Mouse (Mus musculus): ENCODE measurements around the gene Gm20458. TPM values are rescaled to one million over a fixed set of nuclear protein-coding genes. Genes with fewer than 3 reads are reported as not detected.

Gene Gm20458
- total RNA-seq, 2 experiments from 2014 or later, result 3.8 to 6.5 TPM

DNA sequence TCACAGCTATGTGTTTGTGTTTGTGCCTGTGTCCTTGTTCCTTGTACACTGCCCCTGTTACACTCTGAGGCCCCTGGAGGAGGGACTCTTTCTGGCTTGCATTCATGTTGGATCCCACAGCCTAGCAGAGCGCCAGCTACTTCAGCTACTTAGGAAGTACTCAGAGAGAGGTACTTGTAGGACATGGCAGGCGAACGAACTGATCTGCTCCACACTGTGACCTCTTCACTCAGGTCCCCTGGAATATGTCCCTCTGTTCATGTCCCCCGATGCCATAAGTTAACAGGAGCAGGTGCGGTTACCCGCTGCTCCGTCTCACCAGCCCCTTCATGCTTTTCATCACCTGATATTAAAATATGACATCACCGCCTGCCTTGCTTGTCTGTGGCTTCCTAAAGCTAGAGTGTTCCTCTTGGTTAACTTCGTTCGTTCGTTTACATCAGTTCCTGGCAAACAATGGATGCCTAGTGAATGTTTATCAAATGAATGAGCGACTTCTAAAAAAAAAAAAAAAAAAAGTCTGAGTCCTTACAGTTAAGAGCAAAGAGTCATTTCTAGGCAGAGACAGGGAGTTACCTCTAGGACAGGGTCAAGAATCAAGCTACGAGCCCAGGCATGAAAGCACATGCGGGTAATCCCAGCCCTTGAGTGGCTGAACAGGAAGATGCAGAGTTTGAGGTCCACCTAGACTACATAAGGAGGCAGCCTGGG is 7.6 kb upstream of the Gm20458 start:
- no peak for DNase-seq (ENCODE audit: low spot score)

DNA sequence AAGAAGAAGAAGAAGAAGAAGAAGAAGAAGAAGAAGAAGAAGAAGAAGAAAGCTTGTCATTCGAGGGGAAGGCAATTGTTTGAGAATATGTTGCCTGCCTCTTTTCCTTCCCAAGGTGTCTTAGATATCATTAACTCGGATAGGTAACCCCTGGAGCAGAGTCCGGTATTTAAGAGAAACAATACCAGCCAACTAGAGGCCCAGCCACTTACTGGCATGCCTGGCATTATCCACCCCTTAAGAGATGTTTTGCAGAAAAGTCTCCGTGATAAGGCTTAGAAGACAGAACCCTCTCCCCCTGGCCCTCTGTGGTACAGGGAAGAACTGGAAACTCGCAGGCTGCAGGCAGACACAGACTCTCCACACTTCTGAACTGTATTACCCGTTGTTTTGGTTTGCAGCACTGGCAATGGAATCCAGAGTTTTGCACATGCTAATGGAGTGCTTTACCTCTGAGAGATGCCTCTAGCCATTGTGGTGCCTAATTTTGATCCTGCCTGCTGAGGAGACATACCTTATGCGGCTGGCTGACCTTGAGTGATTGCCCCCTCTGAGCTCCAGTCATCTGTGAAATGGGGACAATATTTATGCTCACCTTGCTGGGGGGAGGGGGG is 6.8 kb upstream of the Gm20458 start:
- DNase-seq (ENCODE audit: low spot score), result no peak

DNA sequence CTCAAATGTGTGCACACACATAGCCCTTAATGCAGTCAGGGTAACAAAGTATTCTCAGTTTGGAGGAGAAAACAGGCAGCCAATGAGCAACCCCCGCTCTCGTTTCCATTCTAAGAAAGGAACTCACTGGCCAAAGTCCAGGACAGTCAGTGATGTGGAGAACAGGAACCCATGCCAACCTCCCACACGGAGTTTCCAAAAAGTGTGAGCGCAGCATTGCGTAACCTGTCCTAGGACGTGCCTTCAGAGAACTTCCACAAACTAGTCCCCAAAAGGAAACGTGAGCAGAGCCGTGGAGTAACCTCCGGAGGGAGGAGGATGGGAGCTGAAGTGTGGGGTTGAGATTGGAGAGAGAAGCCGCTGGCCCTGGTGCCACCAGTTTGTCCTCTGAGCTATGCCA is 5.9 kb upstream of the Gm20458 start:
- peak; percentile 94 for DNase-seq (ENCODE audit: low spot score)

DNA sequence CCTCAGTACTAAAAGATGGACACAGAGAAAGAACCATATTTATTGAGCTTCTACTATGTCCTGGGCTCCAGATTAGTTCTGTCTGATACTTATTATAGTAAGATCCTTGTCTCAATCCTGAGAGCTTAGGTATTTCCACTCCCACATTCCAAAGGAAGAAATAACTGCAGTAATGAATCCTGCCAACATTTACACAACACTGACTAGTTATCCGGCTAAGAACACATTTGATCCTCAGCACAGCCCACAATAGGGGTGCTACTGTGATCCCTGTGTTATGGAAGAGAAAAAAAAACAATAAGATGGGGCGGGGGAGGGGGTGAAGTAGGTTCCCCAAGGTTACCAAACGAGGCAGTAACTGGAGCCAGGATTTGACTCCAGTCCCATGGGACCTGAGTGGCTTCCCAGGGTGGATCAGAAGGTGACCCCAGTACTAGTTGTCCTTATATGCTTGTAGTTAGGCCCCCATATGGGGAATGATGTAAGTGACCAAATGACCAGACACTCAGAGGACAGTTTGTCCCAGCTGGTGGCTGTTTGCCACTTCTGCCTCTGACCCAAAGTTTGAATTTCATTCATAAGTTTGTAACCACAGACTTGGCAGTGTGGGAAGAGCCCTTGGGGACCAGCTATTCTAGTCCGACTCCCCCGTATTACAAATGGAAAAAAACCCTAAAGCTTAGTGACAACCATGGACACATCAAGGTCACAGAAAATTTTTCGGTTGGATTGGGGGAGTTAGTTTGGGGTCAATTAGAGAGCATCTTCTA is 5.2 kb upstream of the Gm20458 start:
- peak; percentile 88 for DNase-seq (ENCODE audit: low spot score)

DNA sequence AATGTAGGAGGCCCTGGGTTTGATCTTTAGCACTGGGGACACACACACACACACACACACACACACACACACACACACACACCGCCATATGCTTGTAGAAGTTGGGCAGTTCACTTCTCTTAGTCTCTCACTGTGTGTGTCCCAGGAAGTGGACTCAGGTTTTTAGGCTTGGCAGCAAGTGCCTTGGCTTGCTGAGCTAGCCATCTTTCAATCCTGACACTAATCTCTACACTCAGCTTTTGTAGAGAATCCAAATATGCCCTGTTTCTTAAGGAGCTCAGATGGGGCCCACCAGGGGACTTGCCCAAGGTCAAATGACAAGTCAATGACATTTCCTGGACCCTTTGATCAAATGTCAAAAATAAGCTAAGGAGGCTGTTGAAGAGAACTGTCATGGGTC is 4.4 kb upstream of the Gm20458 start:
- DNase-seq (ENCODE audit: low spot score), result no peak

DNA sequence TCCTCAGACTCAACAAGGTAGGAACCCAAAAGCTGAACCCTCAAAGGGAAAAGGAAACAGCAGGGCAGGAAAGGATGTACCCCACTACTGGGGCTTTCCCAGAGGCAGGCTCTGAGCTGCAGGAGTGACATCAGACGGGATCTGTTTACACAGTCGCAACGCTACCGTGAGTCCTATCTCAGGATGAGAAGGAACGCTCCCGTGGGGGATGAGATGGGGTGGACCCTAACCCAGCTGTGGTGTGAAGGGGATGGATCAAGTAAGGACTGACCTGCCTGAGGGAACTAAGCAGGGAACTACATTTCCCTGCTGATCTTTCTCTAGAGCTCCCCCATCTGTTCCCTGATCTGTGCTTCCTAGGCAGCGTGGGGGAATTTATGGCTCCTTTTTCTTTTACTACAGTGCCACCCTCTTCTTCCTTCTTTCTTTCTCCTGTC is 3.9 kb upstream of the Gm20458 start, which contains the start of gene Sys1:
Sys1 (plus strand) TSS at position 101 of the 437 bp plus-strand sequence.
- peak; percentile 43 for DNase-seq (ENCODE audit: low spot score)

DNA sequence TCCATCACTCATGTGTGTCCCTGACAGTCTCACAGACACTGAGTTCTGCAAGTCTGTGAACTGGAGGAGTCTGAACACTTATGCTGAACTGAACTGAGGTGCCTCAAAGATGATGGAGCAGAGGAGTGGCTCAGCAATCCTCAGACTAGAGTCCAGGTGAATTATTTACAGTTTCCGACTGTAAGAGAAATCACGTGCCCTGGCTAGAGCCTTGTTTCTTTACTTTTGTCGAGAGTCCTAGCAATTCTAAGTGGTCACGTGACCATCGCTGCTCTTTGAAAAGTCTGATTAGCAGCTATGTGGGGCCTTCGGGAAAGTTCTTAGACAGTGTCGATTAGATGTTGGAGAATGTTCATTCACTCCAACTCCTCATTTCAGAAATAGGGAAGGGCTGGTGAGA is 2.8 kb upstream of the Gm20458 start:
- DNase-seq (ENCODE audit: low spot score), result no peak

DNA sequence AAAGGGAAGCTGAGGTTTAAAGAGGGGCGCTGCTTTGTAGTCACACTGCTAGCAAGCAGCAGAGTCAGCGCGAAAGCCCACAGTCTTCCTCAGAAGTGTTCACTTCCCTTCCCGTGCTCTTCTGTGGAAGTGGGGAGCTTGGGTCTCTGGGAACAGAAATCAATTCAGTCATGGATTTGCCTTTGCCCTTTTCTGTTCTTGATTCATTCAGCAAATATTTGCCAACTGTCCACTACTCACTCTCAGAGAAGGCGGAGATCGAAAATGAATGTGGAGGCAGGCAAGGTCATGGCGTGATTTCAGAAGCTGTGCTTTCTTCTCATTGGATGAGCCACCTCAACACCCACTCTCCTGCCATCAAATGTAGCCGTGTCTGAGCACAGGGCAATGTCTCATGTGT is 2.2 kb upstream of the Gm20458 start:
- no peak for DNase-seq (ENCODE audit: low spot score)

DNA sequence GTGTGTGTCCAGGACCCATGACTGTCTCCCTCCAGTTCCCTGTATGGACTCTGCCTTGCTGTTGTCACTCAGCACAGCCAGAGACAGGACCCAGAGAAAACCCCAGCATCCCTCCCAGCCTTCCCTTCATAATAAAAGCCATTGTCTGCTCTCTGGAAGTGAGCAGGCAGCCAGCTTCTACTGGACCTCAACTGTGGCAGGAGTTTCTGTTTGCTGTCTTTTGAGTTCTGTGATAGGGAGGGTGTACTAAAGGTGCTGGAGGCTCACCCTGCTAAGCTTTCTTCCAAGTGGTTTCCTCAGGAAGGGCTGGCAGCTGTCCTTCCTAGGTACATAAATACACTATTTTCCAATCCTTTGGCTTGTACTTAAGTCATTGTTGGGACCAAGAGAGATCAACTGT is 4.4 kb downstream of the Gm20458 start:
- no peak for DNase-seq (ENCODE audit: low spot score)

DNA sequence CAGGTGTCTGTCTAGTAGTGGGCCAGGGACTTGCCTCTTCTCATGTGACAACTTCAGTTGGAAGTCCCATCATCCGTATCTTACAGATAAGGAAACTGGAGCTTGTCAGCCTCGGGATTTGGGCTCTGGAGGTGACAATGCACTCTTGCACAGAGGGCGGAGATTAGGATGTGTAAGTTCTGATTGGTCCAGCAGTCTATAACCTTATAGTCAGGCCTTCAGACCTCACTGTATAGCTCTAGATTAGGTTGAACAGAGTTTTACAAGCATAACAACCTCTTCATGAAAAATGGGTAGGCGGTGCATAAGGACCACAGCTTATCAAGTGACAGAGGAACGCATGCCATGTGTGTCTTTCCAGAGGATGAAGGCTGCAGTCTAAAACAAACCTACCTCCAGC is 6.0 kb downstream of the Gm20458 start:
- DNase-seq (ENCODE audit: low spot score), result no peak

DNA sequence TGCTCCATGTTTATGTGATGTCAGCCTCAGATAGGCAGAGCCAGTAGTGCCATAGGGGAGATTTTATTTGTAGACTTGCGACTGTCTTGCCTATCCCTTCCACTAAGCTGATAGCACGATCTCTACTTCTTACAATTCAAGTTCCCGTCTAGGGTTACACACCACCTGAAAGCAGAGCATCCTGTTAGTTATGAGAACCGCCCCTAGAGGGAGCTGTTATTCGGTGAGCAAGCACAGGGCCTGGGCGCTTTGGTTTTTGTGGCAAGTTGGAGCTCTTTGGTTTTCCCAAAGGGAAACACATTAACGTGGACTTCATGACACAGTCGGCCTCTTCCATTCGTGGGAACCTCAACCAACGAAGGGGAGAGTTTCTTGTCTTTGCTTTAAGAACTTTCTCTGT is 9.5 kb downstream of the Gm20458 start:
- DNase-seq (ENCODE audit: low spot score), result peak; percentile 66

DNA sequence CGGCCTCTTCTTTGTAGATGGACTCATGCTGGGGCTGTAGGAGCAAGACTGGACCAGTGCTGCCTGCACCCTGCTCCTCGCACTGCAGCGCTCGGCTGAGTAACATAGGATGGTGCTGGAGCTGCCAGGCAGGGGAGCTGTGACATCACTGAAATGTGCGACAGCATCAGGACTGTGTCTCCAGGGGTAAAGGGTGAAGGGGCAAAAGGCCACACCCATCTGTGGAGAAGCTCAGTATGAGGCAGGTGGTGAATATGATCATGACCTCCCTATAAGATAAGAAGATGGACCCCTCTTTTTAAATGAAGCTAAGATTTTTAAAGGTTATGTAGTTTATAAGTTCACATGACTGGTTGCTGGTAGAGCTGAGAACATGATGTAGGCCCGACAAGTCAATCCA is 12.9 kb downstream of the Gm20458 start, which contains the start of gene Trp53tg5:
Trp53tg5 (minus strand) TSS at position 101 of the 400 bp plus-strand sequence.
- no peak for DNase-seq (ENCODE audit: low spot score)

DNA sequence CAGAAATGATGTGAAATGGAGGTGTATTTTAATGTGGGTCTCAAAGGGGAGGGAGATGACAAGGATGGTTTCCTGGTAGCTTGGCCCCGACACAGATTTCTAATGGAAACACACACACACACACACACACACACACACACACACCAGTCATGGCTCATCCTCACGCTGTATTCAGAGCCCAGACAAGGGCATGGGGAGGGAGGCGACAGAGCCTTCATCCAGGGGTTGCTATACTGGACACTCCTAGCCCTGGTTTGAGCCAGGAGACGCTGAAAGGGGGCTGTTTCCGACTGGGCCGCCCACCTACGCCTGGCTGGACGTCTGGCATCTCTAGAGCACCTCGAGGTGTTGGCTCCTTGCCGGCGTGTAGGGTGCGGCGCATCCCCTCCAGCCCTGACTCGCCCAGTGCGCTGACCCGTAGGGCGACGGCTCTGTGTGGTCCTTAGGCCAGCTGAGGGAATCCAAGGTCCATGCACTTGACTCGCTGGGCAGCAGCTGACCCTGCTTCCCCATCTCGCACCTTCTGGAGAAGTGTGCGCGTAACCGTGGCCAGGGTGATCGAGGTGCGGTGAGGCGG is 25.0 kb downstream of the Gm20458 start, which contains the start of gene Dbndd2:
Dbndd2 (plus strand) TSS at position 426 of the 577 bp plus-strand sequence.
- DNase-seq (ENCODE audit: low spot score), result peak; percentile 31

DNA sequence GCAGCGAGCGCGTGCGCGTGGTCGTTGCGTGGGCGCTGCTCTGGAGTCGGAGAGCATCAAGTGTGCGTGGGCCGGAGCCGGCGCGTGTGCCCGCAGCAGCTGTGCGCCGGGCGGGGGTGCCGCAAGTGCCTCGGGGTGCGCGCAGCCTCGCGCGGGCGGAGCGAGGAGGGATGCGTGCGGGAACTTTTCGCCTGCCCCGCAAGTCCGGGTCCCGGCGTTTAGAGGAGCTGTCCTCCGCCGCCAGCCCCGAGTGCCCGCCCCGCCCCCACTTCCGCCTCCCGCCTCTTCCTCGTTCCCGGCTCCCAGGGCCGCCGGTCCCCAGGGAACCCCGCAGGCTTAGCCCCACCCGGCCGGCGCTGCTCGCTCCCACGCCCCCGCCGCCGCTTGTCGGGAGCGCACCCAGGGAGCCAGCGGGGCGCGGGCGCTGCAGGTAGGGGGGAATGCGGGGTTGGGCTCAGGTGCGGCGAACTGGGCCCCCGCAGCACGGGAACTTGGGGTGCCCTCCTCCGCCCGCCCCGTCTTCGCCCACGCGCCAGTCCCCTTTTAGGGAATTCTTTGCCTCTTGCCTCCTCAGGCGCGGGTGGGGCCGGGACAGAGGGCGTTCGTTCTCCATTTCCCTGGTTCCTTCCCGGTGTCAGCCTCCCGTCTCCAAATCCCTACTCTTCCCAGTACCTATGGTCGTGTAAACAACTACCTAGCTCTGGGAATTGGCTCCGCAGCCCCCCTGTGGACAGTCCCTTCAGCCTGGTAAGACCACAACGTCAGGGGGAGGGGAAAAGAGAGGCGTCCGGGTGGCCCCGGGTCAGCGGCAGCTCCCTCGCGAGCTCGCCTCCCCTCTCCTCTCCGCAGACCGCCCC is 25.7 kb downstream of the Gm20458 start:
- DNase-seq (ENCODE audit: low spot score), result peak; percentile 60

DNA sequence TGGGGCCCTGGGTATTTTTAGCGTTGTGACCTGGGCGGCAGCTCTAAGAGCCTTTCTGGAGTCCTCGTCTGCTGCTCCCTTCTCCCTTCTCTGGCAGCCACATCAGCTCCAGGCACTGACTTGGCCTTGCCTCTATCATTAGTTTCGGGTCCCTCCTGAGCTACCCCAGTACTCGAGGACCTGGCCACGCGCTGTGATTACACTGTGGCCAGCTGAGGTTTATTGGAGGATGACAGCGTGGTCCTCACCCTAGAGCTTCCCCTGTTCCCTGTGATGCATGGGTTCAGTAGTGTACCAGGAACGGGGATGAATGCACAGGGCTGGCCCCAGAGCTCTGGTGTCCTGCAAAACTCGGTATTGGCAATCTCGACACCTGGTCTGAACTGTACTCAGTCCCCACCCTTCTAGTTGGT is 26.4 kb downstream of the Gm20458 start:
- DNase-seq (ENCODE audit: low spot score), result no peak

DNA sequence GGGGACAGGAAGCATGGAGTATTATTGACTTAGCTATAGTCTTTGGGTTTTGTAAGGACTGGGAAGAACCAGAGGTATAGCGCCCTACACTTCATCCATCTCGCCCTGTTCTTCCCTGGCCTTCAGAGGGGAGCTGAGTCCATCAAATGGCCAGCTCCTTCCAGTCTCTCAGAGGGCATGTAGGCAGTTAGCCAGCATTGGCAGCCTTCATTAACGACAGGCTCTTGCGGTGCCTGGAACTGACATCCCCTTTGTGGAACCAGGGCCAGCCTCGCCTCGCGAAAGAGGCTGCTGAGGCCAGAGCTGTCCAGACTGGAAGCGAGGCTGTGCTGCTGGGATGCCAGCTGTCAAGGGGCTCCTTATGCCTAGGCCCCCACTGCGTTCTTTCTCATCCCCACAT is 27.0 kb downstream of the Gm20458 start:
- DNase-seq (ENCODE audit: low spot score), result no peak

DNA sequence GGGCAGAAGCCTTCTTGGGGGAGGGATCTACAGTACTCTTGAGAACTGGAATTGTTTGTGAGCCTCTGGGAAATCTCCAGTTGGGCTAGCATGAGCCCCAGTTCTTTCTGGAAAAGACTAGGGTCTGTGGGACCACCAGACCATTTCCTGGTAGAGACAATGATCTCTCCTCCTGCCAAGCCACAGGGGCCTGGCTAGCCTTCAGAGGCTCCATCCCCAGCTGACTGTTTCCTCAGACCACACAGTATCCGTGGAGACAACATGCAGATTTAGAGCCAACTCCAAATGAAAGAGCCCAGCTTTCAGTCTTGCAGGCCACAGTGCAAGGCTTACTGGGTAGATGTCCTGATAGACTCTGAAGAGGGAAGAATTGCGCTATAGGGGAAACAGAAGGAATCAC is 33.4 kb downstream of the Gm20458 start:
- DNase-seq (ENCODE audit: low spot score), result no peak

DNA sequence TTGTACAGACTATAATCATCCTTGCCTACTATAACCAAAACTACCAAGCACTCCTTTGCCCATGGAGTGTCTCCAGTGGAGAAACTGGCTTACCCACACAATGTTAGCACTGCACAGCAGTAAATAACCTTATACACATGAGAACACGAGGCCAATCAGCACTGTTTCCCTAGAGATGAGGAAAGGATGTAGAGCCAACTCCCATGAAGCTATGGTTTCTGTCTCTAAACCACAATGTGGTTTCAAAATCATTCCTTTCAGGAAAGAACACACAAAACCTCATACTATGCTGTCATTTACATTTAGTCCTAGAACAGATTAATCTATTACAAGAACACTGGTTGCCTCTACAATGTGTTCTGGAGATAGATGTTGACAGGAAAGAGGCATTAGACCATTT is 35.6 kb downstream of the Gm20458 start:
- DNase-seq (ENCODE audit: low spot score), result no peak

DNA sequence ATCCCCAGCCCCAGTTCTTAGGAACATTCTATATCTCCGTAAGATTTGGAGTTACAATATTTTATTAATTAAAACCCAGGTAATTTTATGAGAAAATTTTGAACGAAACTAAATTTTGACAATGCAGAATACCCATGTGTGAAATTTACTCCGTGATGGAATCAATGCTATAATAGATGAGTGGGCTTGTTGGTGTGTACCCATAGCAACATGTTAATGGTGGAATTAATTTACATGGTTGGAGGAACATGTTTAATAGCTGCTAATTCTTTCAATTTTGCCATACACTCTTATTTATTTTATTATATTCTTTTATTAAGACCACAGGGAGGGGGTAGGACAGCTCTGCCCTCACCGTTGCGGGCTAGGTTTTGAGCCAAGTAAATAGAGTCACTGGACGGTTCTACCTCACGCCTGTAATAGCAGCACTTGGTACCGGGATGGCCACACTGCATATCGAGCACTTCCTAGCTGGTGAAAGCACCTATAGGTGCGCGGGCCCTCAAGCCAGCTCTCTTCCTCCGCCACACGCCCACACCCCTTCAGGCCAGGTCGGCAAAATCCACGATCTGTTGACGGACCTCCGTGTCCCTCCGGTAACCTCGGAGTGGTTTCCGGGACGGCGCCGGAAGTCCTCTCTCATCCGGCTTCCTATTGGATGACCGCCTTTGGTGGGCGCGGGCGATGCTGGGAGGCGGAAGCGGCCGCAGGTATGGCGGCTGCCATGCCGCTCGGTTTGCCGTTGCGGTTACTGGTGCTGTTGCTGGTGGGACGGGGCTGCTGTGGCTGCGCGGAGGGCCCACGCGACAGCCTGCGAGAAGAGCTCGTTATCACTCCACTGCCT is 36.3 kb downstream of the Gm20458 start, which contains the start of gene Pigt:
Pigt (plus strand) TSS at position 674 of the 844 bp plus-strand sequence.
- peak; percentile 89 for DNase-seq (ENCODE audit: low spot score)
